Mouse (Mus musculus) embryonic fibroblast, embryonic 13.5 days (primary cell): ENCODE measurements around the gene Nfatc4. TPM values are rescaled to one million over a fixed set of nuclear protein-coding genes. Genes with fewer than 3 reads are reported as not detected.
A peak's percentile ranks its signal among the peaks of the same experiment; 100 is the strongest.

Experiments used
- H3K27ac ChIP-seq: 2 replicates; pipeline ENCODE4 v1.5.1; 2012; ENCODE audit warnings: low read length, control low read depth, inconsistent platforms; ENCODE audit not compliant: insufficient read depth
- H3K4me1 ChIP-seq: 2 replicates; pipeline ENCODE4 v1.6.1; 2011; ENCODE audit warnings: low read length; ENCODE audit not compliant: control insufficient read depth, insufficient read depth
- H3K4me3 ChIP-seq: 2 replicates; pipeline ENCODE4 v1.5.1; 2011; ENCODE audit warnings: mild to moderate bottlenecking, control low read depth, low read length; ENCODE audit not compliant: insufficient read depth
- CTCF ChIP-seq: IDR thresholded peaks from 2 replicates; pipeline ENCODE4 v1.5.1; 2011; ENCODE audit warnings: mild to moderate bottlenecking, control low read depth, low read length, moderate library complexity, borderline replicate concordance; ENCODE audit not compliant: insufficient read depth
- POLR2A ChIP-seq: IDR thresholded peaks from 2 replicates; pipeline ENCODE4 v1.6.1; 2011; ENCODE audit warnings: low read depth, mild to moderate bottlenecking, control low read depth, low read length, moderate library complexity
- polyA plus RNA-seq: library from polyadenylated mRNA; stranded (reverse); fragments of >200 nt; gene quantifications from 2 replicates; pipeline ENCODE4 v1.2.4, GENCODE M21; 2011; ENCODE audit warnings: low read depth; ENCODE audit not compliant: missing spikeins, insufficient read length

Gene Nfatc4
- polyA plus RNA-seq, 1 experiment = 98.2 TPM

- Histone ChIP-seq H3K27ac (no peak overlapping the region), H3K4me1 (no peaks in the 10 kb centered on the region), H3K4me3 (no peak overlapping the region)
- no peak for TF ChIP-seq POLR2A
- no peak for TF ChIP-seq CTCF
These were observed 19.9 kb downstream of the Nfatc4 start for GRCm38 (mm10) chr14:55842794-55843193.

GRCm38 (mm10) chr14:55845506-55846294 is 22.8 kb downstream of the Nfatc4 start:
- no peak for TF ChIP-seq CTCF
- TF ChIP-seq POLR2A = no peak
- H3K4me1 ChIP-seq = no peaks in the 10 kb centered on the region; the same call in 1 of the 2 replicates
- no peak overlapping the region for H3K27ac ChIP-seq
- H3K4me3 ChIP-seq = no peak overlapping the region

GRCm38 (mm10) chr14:55850885-55851284 is 27.9 kb downstream of the Nfatc4 start:
- Histone ChIP-seq H3K4me1 (peaks cover 3% of the 10 kb centered on the region; the same call in 1 of the 2 replicates), H3K27ac (no peak overlapping the region), H3K4me3 (no peak overlapping the region)
- TF ChIP-seq POLR2A = no peak
- TF ChIP-seq CTCF = no peak

GRCm38 (mm10) chr14:55852646-55853551 is 30.0 kb downstream of the Nfatc4 start:
- TF ChIP-seq CTCF (no peak), POLR2A (no peak)
- Histone ChIP-seq H3K4me1 (peaks cover 6% of the 10 kb centered on the region; the same call in 1 of the 2 replicates), H3K27ac (no peak overlapping the region; the same call in 1 of the 2 replicates), H3K4me3 (no peak overlapping the region)

- peaks cover 6% of the 10 kb centered on the region; the same call in 1 of the 2 replicates for H3K4me1 ChIP-seq
- H3K4me3 ChIP-seq = peak within 1 kb of the TSS; percentile 76
- TF ChIP-seq CTCF (no peak), POLR2A (peak; percentile 53)
- H3K27ac ChIP-seq = peak within 1 kb of the TSS; percentile 87
These were observed 30.8 kb downstream of the Nfatc4 start, which contains the start of gene Nynrin for GRCm38 (mm10) chr14:55853621-55854285. Gene Nynrin, plus strand, starts transcription at chr14:55854010.

GRCm38 (mm10) chr14:55854406-55855100 is 31.6 kb downstream of the Nfatc4 start:
- Histone ChIP-seq H3K27ac (peak overlapping the region; percentile 87), H3K4me3 (peak overlapping the region; percentile 76), H3K4me1 (peaks cover 6% of the 10 kb centered on the region; the same call in 1 of the 2 replicates)
- TF ChIP-seq CTCF = no peak
- no peak; the same call in 1 of the 2 replicates for TF ChIP-seq POLR2A

GRCm38 (mm10) chr14:55855101-55855561 is 32.2 kb downstream of the Nfatc4 start:
- H3K4me3 ChIP-seq = peak overlapping the region; percentile 76
- peak overlapping the region; percentile 87 for H3K27ac ChIP-seq
- peaks cover 6% of the 10 kb centered on the region; the same call in 1 of the 2 replicates for H3K4me1 ChIP-seq
- peak; percentile 70; the same call in 1 of the 2 replicates for TF ChIP-seq POLR2A
- TF ChIP-seq CTCF = no peak

GRCm38 (mm10) chr14:55857588-55857987 is 34.6 kb downstream of the Nfatc4 start:
- H3K4me1 ChIP-seq = peaks cover 6% of the 10 kb centered on the region; the same call in 1 of the 2 replicates
- no peak overlapping the region for H3K4me3 ChIP-seq
- no peak overlapping the region for H3K27ac ChIP-seq
- TF ChIP-seq POLR2A (no peak), CTCF (no peak)

- H3K4me1 ChIP-seq = no peaks in the 10 kb centered on the region
- no peak overlapping the region for H3K4me3 ChIP-seq
- H3K27ac ChIP-seq = no peak overlapping the region
- TF ChIP-seq POLR2A (no peak), CTCF (no peak)
These were observed 39.2 kb downstream of the Nfatc4 start for GRCm38 (mm10) chr14:55862186-55862585.
